Mouse (Mus musculus) kidney, adult 2 months (tissue): ENCODE results near the gene Ston2. TPM values are rescaled to one million over a fixed set of nuclear protein-coding genes. Genes with fewer than 3 reads are reported as not detected.
"Not testable (repeated sequence)": the region's sequence is repeated elsewhere in the genome, so short reads cannot be mapped to it uniquely, and the experiment has no call there.

ENCODE experiments used
- DNase-seq: peaks from one replicate; pipeline ENCODE4 v3.0.0; 2021
- H3K27ac ChIP-seq: fragments of 200-500 bp; 2 replicates; pipeline ENCODE4 v1.5.1; 2012; ENCODE audit warnings: low read depth, low read length, control low read depth, inconsistent platforms; ENCODE audit not compliant: insufficient read depth
- H3K27me3 ChIP-seq: fragments of 200-500 bp; replicated peaks from 2 replicates; pipeline ENCODE4 v1.6.1; 2012; ENCODE audit warnings: mild to moderate bottlenecking, moderate library complexity, low read length, inconsistent platforms; ENCODE audit not compliant: control insufficient read depth, insufficient read depth
- H3K36me3 ChIP-seq: fragments of 200-500 bp; 2 replicates; pipeline ENCODE4 v1.6.1; 2012; ENCODE audit warnings: mild to moderate bottlenecking, moderate library complexity, low read length, inconsistent platforms; ENCODE audit not compliant: control insufficient read depth, insufficient read depth
- H3K4me1 ChIP-seq: fragments of 200-500 bp; 2 replicates; pipeline ENCODE4 v1.6.1; 2011; ENCODE audit warnings: low read length; ENCODE audit not compliant: control insufficient read depth, insufficient read depth
- H3K4me3 ChIP-seq: fragments of 200-500 bp; 2 replicates; pipeline ENCODE4 v1.5.1; 2011; ENCODE audit warnings: mild to moderate bottlenecking, low read depth, low read length, control low read depth; ENCODE audit not compliant: insufficient read depth
- CTCF ChIP-seq: fragments of 200-500 bp; conservative IDR thresholded peaks from 2 replicates; pipeline ENCODE4 v1.5.1; 2011; ENCODE audit warnings: low read depth, mild to moderate bottlenecking, control low read depth, low read length, moderate library complexity, mixed read lengths; ENCODE audit not compliant: insufficient read depth, insufficient read length
- POLR2A ChIP-seq: fragments of 200-500 bp; IDR thresholded peaks from one replicate; pipeline ENCODE4 v1.6.1; 2011; ENCODE audit warnings: low read depth, low read length, control low read depth
- WGBS: fragments of 180-500 bp; shearing (Covaris S2); methylation state at CpG from one replicate; pipeline ENCODE4 v1.1.7; 2018; 5-methylcytosine and 5-hydroxymethylcytosine counted together
- polyA plus RNA-seq: library from polyadenylated mRNA; depleted of rRNA; stranded (reverse); fragments of >200 nt; gene quantifications from 2 replicates; pipeline ENCODE4 v1.2.3, GENCODE M21; 2012

Gene Ston2
- polyA plus RNA-seq, 1 experiment: 23.3 TPM

DNA sequence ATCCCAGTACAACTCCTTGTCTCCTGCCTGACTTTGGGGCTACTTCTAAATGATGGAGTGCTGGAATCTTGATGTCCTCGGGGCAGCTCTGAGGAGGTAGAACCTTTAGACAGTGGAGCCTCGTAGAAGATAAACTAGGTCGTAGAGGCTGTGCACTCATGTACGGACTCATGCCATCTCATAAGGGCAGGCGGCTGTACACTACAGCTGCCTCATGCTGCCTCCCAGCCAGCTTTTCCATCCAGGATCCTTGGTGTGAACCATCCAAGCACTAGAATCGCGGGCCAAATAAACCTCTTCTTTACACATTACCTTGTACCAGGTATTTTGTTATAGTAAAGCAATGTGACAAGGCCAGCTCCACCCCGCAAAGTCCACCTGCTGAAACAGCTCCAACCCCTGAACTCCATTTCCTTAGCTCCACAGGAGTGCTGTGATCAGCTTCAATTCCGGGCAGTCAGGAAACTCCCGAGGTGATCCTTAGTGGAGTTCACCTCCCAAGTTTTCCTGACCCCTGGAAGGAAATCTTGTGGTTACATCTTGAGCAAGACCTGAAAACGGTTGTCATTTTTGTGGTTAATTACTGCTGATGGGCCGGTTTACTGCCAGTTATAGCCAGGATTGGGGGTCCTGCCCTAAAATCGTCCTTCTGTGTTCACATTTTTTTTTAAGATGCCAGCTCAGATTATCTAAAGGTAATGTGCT, 36.1 kb downstream of the Ston2 start:
- Histone ChIP-seq H3K36me3 (no peaks in the 10 kb centered on the region), H3K4me1 (peaks cover 20% of the 10 kb centered on the region), H3K4me3 (no peak overlapping the region), H3K27ac (peak overlapping the region; percentile 64), H3K27me3 (no peaks in the 10 kb centered on the region)
- peak; percentile 43 for DNase-seq
- TF ChIP-seq POLR2A (no peak), CTCF (no peak)
- WGBS: 51% methylated on average over 13 of the region's 13 CpGs

DNA sequence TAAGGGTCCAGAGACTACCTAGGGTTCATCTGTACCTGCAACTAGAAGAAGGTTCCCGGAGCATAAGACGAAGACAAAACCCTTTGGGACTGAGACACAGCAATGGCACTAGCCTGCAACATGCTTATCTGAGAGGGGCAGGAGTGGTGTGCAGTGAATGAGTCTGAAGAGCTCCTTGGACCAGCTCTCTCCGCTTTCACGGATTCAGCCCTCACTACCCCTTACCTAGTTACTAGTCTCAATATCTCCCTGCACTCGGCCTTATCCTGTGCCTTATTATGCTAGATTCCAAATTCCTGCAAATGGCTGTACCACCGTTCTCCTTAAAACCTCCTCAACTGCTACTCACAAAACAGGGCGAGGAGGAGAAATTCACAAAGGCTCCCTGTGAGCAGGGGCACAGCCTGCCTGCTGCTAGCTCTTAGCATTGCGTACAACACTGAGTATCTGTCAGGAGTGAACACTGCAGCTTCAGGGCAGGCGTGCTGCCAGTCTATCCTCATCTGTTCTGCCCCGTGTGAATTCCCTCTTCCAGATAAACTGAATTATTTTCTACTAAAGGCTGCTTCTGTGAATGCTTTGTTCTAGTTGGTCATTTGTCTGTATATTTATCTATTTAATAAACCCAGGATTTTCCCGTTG, 38.5 kb downstream of the Ston2 start:
- WGBS: 91% methylated on average over 11 of the region's 11 CpGs
- no peak for DNase-seq
- Histone ChIP-seq H3K4me1 (peaks cover 24% of the 10 kb centered on the region), H3K4me3 (no peak overlapping the region), H3K36me3 (no peaks in the 10 kb centered on the region), H3K27me3 (no peaks in the 10 kb centered on the region), H3K27ac (no peak overlapping the region)
- no peak for TF ChIP-seq POLR2A
- no peak for TF ChIP-seq CTCF

DNA sequence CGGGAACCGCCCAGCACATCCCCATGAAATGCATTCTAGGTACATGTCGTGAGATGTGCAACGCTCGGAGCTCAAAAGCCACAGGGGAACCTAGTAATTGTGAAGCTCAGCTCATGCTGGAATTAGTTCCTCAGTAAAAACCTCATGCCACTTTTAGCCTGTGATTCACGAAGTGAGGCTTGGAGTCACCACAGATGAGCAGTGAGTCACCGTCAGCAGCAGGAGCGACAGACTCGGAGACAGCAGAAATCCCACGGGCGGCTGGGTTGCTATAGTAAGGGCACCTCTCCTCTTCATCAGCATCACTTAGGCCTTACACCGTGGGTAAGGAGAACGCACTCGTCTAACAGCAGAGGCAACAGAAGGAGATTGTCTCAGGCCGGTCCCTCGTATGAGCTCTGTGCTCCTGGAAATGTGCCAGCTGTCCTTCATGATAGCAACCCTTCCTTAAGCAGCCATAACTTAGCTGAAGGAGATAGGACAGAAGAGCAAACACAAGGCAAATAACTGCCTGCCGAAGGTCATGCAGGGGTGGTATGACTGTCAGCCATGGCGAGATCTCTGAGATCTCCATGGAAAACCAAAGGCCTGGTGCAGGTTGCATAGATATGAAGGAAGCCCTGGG, 39.8 kb downstream of the Ston2 start:
- Histone ChIP-seq H3K27ac (no peak overlapping the region), H3K4me1 (peaks cover 18% of the 10 kb centered on the region), H3K27me3 (no peaks in the 10 kb centered on the region), H3K36me3 (no peaks in the 10 kb centered on the region), H3K4me3 (no peak overlapping the region)
- no peak for TF ChIP-seq POLR2A
- no peak for TF ChIP-seq CTCF
- WGBS: 81% methylated on average over 18 of the region's 18 CpGs
- no peak for DNase-seq

DNA sequence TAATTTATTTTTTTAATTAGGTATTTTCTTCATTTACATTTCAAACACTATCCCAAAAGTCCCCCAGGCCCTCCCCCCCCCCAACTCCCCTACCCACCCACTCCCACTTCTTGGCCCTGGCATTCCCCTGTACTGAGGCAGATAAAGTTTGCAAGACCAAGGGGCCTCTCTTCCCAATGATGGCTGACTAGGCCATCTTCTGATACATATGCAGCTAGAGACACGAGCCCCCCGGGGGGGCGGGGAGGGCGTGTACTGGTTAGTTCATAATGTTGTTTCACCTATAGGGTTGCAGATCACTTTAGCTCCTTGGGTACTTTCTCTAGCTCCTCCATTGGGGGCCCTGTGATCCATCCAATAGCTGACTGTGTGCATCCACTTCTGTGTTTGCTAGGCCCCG, 41.3 kb downstream of the Ston2 start:
- H3K27me3 ChIP-seq, H3K27ac ChIP-seq, H3K36me3 ChIP-seq, H3K4me1 ChIP-seq, DNase-seq, H3K4me3 ChIP-seq: not testable (repeated sequence)
- WGBS: 96% methylated on average over 5 of the region's 5 CpGs

DNA sequence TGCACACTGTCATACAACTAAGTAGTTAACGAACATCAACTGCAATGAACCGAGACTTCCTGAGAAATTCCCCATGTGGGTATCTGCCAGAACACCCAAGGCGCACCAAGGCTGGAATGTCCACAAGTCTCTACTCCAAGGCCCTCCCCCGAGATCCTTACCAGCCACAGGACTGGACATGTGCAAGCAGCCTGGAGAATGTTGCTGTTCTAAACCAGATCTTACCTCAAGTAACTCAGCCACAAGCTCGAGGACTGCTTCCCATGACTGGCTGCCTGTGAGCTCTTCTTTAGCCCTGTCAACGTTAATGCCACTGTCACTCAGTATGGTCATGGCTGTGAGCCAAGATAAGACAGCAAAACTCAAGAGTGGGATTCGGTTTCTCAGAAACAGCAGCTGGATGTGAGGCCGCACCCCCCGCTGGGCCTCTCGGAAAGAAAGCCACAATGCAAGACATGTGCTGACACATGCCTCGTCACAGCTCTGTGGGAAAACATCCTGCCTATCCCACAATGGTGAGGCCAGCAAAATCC, 42.4 kb downstream of the Ston2 start:
- H3K27me3 ChIP-seq: no peaks in the 10 kb centered on the region
- peaks cover 7% of the 10 kb centered on the region for H3K4me1 ChIP-seq
- DNase-seq: peak; percentile 91
- WGBS: 24% methylated on average over 11 of the region's 11 CpGs
- H3K36me3 ChIP-seq: no peaks in the 10 kb centered on the region
- no peak overlapping the region for H3K4me3 ChIP-seq
- TF ChIP-seq POLR2A (no peak), CTCF (no peak)
- H3K27ac ChIP-seq: peak overlapping the region; percentile 15; the same call in 1 of the 2 replicates

DNA sequence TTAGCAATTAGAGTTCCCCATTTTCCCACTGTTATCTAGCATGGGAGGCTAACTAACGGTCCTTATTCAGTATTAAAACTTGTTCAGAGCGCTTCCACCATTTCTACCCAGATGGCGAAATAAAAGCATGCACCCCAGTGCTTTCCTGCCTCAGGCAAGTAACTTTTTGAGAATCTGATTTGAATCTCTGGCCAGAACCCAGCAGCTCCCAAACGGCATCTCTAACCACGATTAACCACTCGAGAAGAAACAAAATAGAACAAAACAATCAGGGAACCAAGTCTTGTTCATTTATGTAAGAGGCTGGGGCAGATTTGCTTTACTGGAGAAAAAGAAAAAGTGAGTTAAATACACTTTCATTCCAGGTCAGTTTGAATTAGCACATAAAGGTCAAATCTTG, 44.1 kb downstream of the Ston2 start:
- TF ChIP-seq POLR2A (no peak), CTCF (no peak)
- Histone ChIP-seq H3K27ac (no peak overlapping the region), H3K27me3 (no peaks in the 10 kb centered on the region), H3K36me3 (no peaks in the 10 kb centered on the region), H3K4me1 (peaks cover 7% of the 10 kb centered on the region), H3K4me3 (no peak overlapping the region)
- 62% methylated on average over 6 of the region's 6 CpGs for WGBS
- DNase-seq: peak; percentile 52

DNA sequence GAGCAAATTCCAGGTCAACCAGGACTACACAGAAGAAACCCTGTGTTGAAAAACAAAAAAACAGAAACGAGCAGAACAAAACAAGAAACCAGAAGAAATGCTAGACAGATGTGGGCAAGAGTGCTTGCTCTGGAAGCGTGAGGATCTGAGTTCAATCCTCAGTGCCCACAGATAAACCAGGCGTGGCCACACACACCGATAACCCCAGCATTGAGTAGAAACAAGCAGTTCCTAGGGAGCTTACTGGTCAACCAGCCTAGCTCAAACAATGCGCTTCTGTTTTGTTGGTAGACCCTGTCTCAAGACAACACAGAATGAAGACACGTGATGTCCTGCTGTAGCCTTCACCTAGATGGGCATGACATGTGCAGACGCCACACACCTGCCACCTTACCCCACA, 45.3 kb downstream of the Ston2 start:
- H3K27ac ChIP-seq: no peak overlapping the region
- no peak for DNase-seq
- peaks cover 7% of the 10 kb centered on the region for H3K4me1 ChIP-seq
- no peaks in the 10 kb centered on the region for H3K27me3 ChIP-seq
- H3K36me3 ChIP-seq: no peaks in the 10 kb centered on the region
- no peak overlapping the region for H3K4me3 ChIP-seq
- WGBS: 98% methylated on average over 7 of the region's 7 CpGs
- TF ChIP-seq CTCF (no peak), POLR2A (no peak)
